Mouse (Mus musculus): ENCODE measurements around the gene Aldh1a3. TPM values are rescaled to one million over a fixed set of nuclear protein-coding genes. Genes with fewer than 3 reads are reported as not detected.

The Aldh1a3 gene
- polyA plus RNA-seq, 1 experiment from 2014 or later = 1.7 TPM

DNA sequence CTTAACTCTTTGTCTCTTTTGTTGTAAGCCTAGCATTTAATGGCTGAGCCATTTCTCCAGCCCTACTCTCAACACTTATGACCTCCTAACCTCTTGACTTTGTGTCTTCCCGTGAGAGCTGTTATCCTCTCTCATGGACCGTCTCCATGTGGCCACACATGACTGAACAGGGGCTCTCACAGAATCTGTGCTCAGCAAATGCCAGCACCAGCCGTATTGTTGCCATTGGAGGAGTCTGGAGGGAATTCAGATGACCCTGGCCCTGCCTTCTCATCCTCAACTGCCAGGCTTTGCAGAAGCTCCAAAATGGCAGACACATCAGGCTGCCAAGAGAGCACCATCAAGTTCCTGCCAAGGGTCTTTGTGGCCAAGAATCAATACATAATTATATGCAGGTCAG is 30.0 kb downstream of the Aldh1a3 start:
- Histone ChIP-seq H3K27me3 (replicated peaks; ENCODE audit: insufficient read depth, low read length) (no peaks in the 10 kb centered on the region), H3K9me3 (ENCODE audit: low read length) (no peaks in the 10 kb centered on the region), H3K4me3 (ENCODE audit: low read depth, low read length) (no peak overlapping the region), H3K4me1 (ENCODE audit: insufficient read depth, low read depth, low read length) (no peaks in the 10 kb centered on the region), H3K36me3 (ENCODE audit: insufficient read depth, low read length) (no peaks in the 10 kb centered on the region), H3K27ac (ENCODE audit: low read length) (no peak overlapping the region), H3K9ac (replicated peaks; ENCODE audit: low read depth) (no peak overlapping the region), H3K4me2 (replicated peaks; ENCODE audit: low read depth, low read length) (no peak overlapping the region)
- TF ChIP-seq EP300 (IDR thresholded peaks at IDR 0.05) = no peak
- no peak for TF ChIP-seq CTCF (IDR thresholded peaks at IDR 0.05)
- ATAC-seq = no peak
- WGBS = 65% methylated on average over 3 of the region's 3 CpGs
- DNase-seq (ENCODE audit: low spot score) = no peak

DNA sequence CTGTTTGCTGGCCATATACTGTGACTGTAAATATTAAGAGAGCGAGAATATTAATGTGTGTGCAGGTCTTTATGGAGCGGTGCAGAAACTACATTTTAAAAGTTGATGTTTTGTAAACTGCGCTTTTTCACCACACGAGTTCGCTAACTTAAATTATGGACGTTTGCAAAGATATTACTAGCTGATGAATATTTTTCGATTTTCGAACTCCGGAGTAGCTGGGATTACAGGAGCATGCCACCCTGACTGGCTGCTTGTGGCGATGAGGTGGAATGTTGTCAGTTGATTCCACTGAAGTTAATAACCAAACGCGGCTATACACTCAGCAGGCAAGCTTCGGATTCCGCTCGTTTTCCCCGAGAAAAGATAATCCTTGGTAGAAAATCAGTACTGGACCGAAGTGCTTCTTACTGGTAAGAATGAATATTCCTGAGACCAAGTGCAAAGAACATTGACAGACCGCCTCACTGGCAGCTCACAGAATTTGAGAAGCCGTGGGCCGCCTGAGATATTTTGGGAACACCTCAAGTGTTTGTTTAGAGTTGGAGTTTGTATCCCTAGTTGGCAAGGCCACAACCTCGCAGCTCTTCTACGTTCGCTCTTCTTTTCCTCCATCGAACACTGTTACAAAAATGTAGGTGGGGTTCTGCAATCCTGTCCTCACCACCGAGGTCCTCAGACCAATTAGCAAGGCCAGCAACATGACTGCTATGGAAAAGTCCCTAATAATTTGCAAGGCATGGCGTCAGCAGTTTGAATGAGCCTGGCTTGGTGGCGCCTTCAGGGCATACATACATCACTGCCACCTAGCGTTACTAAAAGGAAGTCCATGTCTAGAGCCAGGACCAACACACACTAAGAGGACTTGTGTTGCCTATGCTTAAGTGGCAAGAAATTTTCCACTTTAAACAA is 38.4 kb downstream of the Aldh1a3 start:
- Histone ChIP-seq H3K4me3 (ENCODE audit: low read depth, low read length) (peak overlapping the region; percentile 77), H3K36me3 (ENCODE audit: insufficient read depth, low read length) (no peaks in the 10 kb centered on the region), H3K27ac (ENCODE audit: low read length) (peak overlapping the region; percentile 92), H3K9ac (replicated peaks; ENCODE audit: low read depth) (peak overlapping the region; percentile 93), H3K4me1 (ENCODE audit: insufficient read depth, low read depth, low read length) (peaks cover 9% of the 10 kb centered on the region; the same call in 1 of the 2 replicates), H3K27me3 (replicated peaks; ENCODE audit: insufficient read depth, low read length) (no peaks in the 10 kb centered on the region), H3K9me3 (ENCODE audit: low read length) (no peaks in the 10 kb centered on the region), H3K4me2 (replicated peaks; ENCODE audit: low read depth, low read length) (peak overlapping the region; percentile 95)
- WGBS = 8% methylated on average over 28 of the region's 28 CpGs
- peak; percentile 96 for TF ChIP-seq CTCF (IDR thresholded peaks at IDR 0.05)
- TF ChIP-seq EP300 (IDR thresholded peaks at IDR 0.05) = no peak
- peak; percentile 75 for ATAC-seq
- DNase-seq (ENCODE audit: low spot score) = peak; percentile 96

DNA sequence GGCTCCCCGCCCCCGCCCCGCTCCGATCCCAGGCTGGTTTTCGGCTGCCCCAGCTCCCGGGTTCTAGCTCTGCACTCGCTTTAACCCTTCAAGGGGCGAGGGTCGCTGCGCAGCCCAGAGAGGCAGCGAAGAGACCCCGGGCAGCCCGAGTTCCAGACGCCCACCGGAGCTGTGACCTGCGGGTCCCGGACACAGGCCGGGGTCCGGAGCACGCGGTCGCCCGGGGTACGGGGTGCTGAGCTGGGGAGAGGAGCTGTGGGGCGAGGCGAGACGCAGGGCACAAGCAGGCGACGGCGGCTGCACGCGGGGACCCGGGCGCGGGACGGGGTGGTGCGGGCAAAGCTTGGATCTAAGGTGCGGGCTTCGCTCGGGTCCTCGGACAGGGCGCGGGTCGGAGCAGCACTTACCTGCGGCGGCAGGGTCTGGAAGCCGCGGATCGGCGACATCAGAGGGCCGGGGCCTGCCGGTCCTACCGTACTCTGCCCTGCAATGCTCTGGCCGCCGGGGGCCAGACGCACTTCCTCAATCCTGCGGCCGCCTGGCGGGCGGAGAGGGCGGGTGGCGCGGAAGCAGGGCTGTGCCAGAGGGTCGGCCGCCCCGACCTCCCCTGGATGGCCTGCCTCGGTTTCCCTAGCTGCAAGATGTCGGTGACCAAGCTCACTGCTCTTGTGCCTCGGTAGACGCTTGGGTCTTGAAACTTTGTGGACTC is 39.4 kb downstream of the Aldh1a3 start, which contains the start of gene Lrrk1:
Gene Lrrk1 (minus strand): TSS at position 538 of the 709 bp plus-strand sequence.
- DNase-seq (ENCODE audit: low spot score) (peak; percentile 79), ATAC-seq (peak; percentile 79)
- no peaks in the 10 kb centered on the region for H3K36me3 ChIP-seq (ENCODE audit: insufficient read depth, low read length)
- no peaks in the 10 kb centered on the region for H3K9me3 ChIP-seq (ENCODE audit: low read length)
- H3K27me3 ChIP-seq (replicated peaks; ENCODE audit: insufficient read depth, low read length) = no peaks in the 10 kb centered on the region
- peak within 1 kb of the TSS; percentile 92 for H3K27ac ChIP-seq (ENCODE audit: low read length)
- peak within 1 kb of the TSS; percentile 95 for H3K4me2 ChIP-seq (replicated peaks; ENCODE audit: low read depth, low read length)
- WGBS = under 1% methylated on average over 70 of the region's 70 CpGs
- TF ChIP-seq CTCF (IDR thresholded peaks at IDR 0.05) (peak; percentile 72), EP300 (IDR thresholded peaks at IDR 0.05) (no peak)
- peak within 1 kb of the TSS; percentile 77 for H3K4me3 ChIP-seq (ENCODE audit: low read depth, low read length)
- peak within 1 kb of the TSS; percentile 93 for H3K9ac ChIP-seq (replicated peaks; ENCODE audit: low read depth)
- peaks cover 14% of the 10 kb centered on the region; the same call in 1 of the 2 replicates for H3K4me1 ChIP-seq (ENCODE audit: insufficient read depth, low read depth, low read length)

DNA sequence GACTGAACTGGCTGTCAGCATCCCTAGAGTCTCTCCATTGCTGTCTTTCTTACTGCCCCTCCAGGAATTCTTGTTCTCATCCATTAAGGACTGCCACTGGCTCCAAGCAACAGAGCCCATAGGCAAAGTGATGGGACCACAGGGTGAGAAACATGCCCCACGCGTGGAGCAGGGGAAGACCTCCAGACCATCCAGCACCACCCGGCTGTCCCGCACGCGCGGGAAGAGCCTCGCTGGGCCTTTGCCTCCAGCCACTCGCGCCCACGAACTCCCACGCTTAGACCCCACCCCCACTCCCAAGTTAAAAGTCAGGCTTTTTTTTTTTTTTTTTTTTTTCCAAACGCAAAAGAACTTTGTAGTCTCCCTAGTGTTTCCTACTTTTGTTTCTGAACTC is 39.9 kb downstream of the Aldh1a3 start:
- H3K9ac ChIP-seq (replicated peaks; ENCODE audit: low read depth) = peak overlapping the region; percentile 93
- ATAC-seq = peak; percentile 6

DNA sequence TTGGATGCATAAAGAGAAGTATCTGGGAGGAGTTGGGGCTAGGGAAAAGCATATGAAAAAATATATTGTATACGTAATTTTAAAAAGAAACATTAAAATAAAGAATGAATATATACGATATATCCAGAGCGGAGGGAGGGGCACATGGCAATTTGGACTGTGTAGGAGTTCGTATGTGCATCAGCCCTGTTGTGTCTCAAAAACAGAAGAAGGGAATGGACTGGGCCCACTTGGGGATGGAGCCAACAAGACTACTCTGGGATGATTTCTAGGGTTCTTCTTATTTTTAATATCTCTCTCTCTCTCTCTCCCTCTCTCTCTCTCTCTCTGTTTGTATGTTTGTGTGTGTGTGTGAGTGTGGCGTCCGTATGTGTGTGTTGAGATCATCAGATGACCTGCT is 40.9 kb downstream of the Aldh1a3 start:
- 92% methylated on average over 6 of the region's 6 CpGs for WGBS
- DNase-seq (ENCODE audit: low spot score) (no peak), ATAC-seq (no peak)
- no peak for TF ChIP-seq CTCF (IDR thresholded peaks at IDR 0.05)
- TF ChIP-seq EP300 (IDR thresholded peaks at IDR 0.05) = no peak
- no peak overlapping the region for H3K9ac ChIP-seq (replicated peaks; ENCODE audit: low read depth)
- no peaks in the 10 kb centered on the region for H3K9me3 ChIP-seq (ENCODE audit: low read length)
- no peak overlapping the region for H3K4me3 ChIP-seq (ENCODE audit: low read depth, low read length)
- no peaks in the 10 kb centered on the region for H3K27me3 ChIP-seq (replicated peaks; ENCODE audit: insufficient read depth, low read length)
- H3K36me3 ChIP-seq (ENCODE audit: insufficient read depth, low read length) = no peaks in the 10 kb centered on the region
- no peak overlapping the region for H3K4me2 ChIP-seq (replicated peaks; ENCODE audit: low read depth, low read length)
- peaks cover 14% of the 10 kb centered on the region; the same call in 1 of the 2 replicates for H3K4me1 ChIP-seq (ENCODE audit: insufficient read depth, low read depth, low read length)
- no peak overlapping the region for H3K27ac ChIP-seq (ENCODE audit: low read length)

More for the DNA sequence above, 39.9 kb downstream of the Aldh1a3 start:
- H3K4me1 ChIP-seq (ENCODE audit: insufficient read depth, low read depth, low read length) = peaks cover 14% of the 10 kb centered on the region; the same call in 1 of the 2 replicates
- no peaks in the 10 kb centered on the region for H3K27me3 ChIP-seq (replicated peaks; ENCODE audit: insufficient read depth, low read length)
- H3K4me3 ChIP-seq (ENCODE audit: low read depth, low read length) = peak overlapping the region; percentile 77
- H3K27ac ChIP-seq (ENCODE audit: low read length) = peak overlapping the region; percentile 92
- TF ChIP-seq CTCF (IDR thresholded peaks at IDR 0.05) = no peak
- TF ChIP-seq EP300 (IDR thresholded peaks at IDR 0.05) = no peak
- DNase-seq (ENCODE audit: low spot score) = peak; percentile 47
- H3K4me2 ChIP-seq (replicated peaks; ENCODE audit: low read depth, low read length) = peak overlapping the region; percentile 95
- H3K9me3 ChIP-seq (ENCODE audit: low read length) = no peaks in the 10 kb centered on the region
- no peaks in the 10 kb centered on the region for H3K36me3 ChIP-seq (ENCODE audit: insufficient read depth, low read length)
- WGBS = under 1% methylated on average over 13 of the region's 13 CpGs

DNA sequence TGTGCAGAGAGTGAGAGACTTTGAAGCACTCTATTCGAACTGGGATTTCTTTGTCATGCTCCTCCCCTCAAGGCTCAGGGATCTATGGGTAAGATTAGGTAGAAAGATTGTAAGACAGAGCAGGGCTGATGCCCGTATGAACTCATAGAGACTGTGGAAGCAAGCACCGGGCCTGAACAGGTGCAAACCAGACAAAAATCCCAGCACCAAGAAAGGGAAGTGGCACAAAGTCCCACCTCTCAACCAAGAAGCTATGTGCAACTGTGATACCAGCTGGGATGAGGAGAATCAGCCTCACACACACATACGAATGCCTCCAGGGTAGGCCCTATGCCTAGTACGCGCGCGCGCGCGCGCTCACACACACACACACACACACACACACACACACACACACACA is 41.5 kb downstream of the Aldh1a3 start:
- H3K9me3 ChIP-seq (ENCODE audit: low read length) = no peaks in the 10 kb centered on the region
- ATAC-seq (no peak), DNase-seq (ENCODE audit: low spot score) (no peak)
- TF ChIP-seq CTCF (IDR thresholded peaks at IDR 0.05) (no peak), EP300 (IDR thresholded peaks at IDR 0.05) (no peak)
- no peak overlapping the region for H3K27ac ChIP-seq (ENCODE audit: low read length)
- no peaks in the 10 kb centered on the region for H3K36me3 ChIP-seq (ENCODE audit: insufficient read depth, low read length)
- H3K4me2 ChIP-seq (replicated peaks; ENCODE audit: low read depth, low read length) = no peak overlapping the region
- H3K4me3 ChIP-seq (ENCODE audit: low read depth, low read length) = no peak overlapping the region
- no peaks in the 10 kb centered on the region for H3K27me3 ChIP-seq (replicated peaks; ENCODE audit: insufficient read depth, low read length)
- peaks cover 14% of the 10 kb centered on the region; the same call in 1 of the 2 replicates for H3K4me1 ChIP-seq (ENCODE audit: insufficient read depth, low read depth, low read length)
- 92% methylated on average over 12 of the region's 12 CpGs for WGBS
- H3K9ac ChIP-seq (replicated peaks; ENCODE audit: low read depth) = no peak overlapping the region

Data from lung, postnatal 0 days (tissue).